Mouse (Mus musculus) midbrain, embryonic 13.5 days (tissue): ENCODE data around the gene Nin. TPM values are rescaled to one million over a fixed set of nuclear protein-coding genes. Genes with fewer than 3 reads are reported as not detected.

Experiments
- ATAC-seq: fragments of 200-750 bp; cut with Nextera tagmentation; 2 replicates; pipeline ENCODE4 v1.8.0; 2017; ENCODE audit warnings: mild to moderate bottlenecking, moderate TSS enrichment, moderate library complexity
- H3K27ac ChIP-seq: fragments of 300-500 bp; sonication (generic); 2 replicates; pipeline ENCODE4 v1.5.1; 2015; ENCODE audit warnings: inconsistent platforms, mild to moderate bottlenecking, moderate library complexity
- H3K27me3 ChIP-seq: fragments of 300-500 bp; sonication (generic); 2 replicates; pipeline ENCODE4 v1.6.1; 2015; ENCODE audit warnings: mild to moderate bottlenecking, inconsistent platforms
- H3K36me3 ChIP-seq: fragments of 300-500 bp; sonication (generic); 2 replicates; pipeline ENCODE4 v1.6.1; 2015; ENCODE audit warnings: mild to moderate bottlenecking, inconsistent platforms
- H3K4me1 ChIP-seq: fragments of 300-500 bp; sonication (generic); replicated peaks from 2 replicates; pipeline ENCODE4 v1.6.1; 2015; ENCODE audit warnings: inconsistent platforms
- H3K4me2 ChIP-seq: fragments of 300-500 bp; sonication (generic); replicated peaks from 2 replicates; pipeline ENCODE4 v1.6.1; 2015; ENCODE audit warnings: moderate library complexity, mild to moderate bottlenecking, inconsistent platforms
- H3K4me3 ChIP-seq: fragments of 300-500 bp; sonication (generic); replicated peaks from 2 replicates; pipeline ENCODE4 v1.5.1; 2015; ENCODE audit warnings: mild to moderate bottlenecking, inconsistent platforms
- H3K9ac ChIP-seq: fragments of 300-500 bp; sonication (generic); replicated peaks from 2 replicates; pipeline ENCODE4 v1.6.1; 2015; ENCODE audit warnings: mild to moderate bottlenecking, inconsistent platforms
- H3K9me3 ChIP-seq: fragments of 300-500 bp; sonication (generic); 2 replicates; pipeline ENCODE4 v1.6.1; 2016; ENCODE audit warnings: mild to moderate bottlenecking, inconsistent platforms
- WGBS: fragments of 180-500 bp; shearing (Covaris S2); methylation state at CpG from one replicate; pipeline ENCODE4 v1.1.7; 2015; 5-methylcytosine and 5-hydroxymethylcytosine counted together
- polyA plus RNA-seq: library from polyadenylated mRNA; unstranded; fragments of >200 nt; fragmentation: Nextera tagmentation; extraction: Ambion mirVana; gene quantifications from 2 replicates; pipeline ENCODE4 v1.2.1, GENCODE M21; 2015

The Nin gene
- polyA plus RNA-seq, 1 experiment from 2014 or later: 16.6 TPM

GRCm38 (mm10) chr12:69986786-69987497 lies 126.6 kb downstream of the Nin start, which contains the start of gene Sav1:
TSS of gene Sav1 (minus strand) at chr12:69987002.
- WGBS: under 1% methylated on average over 99 of the region's 102 CpGs
- peak within 1 kb of the TSS; percentile 93 for H3K9ac ChIP-seq
- H3K27me3 ChIP-seq: no peaks in the 10 kb centered on the region
- H3K4me3 ChIP-seq: peak within 1 kb of the TSS; percentile 94
- H3K36me3 ChIP-seq: peaks cover 24% of the 10 kb centered on the region
- no peaks in the 10 kb centered on the region for H3K9me3 ChIP-seq
- H3K27ac ChIP-seq: peak within 1 kb of the TSS; percentile 87
- peak; percentile 96 for ATAC-seq
- peaks cover 22% of the 10 kb centered on the region for H3K4me1 ChIP-seq
- H3K4me2 ChIP-seq: peak within 1 kb of the TSS; percentile 77

GRCm38 (mm10) chr12:69986241-69986762 lies 127.2 kb downstream of the Nin start:
- H3K27ac ChIP-seq: peak overlapping the region; percentile 87
- H3K4me2 ChIP-seq: peak overlapping the region; percentile 77
- WGBS: under 1% methylated on average over 34 of the region's 36 CpGs
- no peaks in the 10 kb centered on the region for H3K9me3 ChIP-seq
- ATAC-seq: peak; percentile 78
- H3K9ac ChIP-seq: peak overlapping the region; percentile 93
- H3K4me1 ChIP-seq: peaks cover 26% of the 10 kb centered on the region
- H3K27me3 ChIP-seq: no peaks in the 10 kb centered on the region
- peaks cover 25% of the 10 kb centered on the region for H3K36me3 ChIP-seq
- peak overlapping the region; percentile 94 for H3K4me3 ChIP-seq

- no peak for ATAC-seq
- 38% methylated on average over 4 of the region's 4 CpGs for WGBS
- no peaks in the 10 kb centered on the region for H3K27me3 ChIP-seq
- H3K4me2 ChIP-seq: peak overlapping the region; percentile 77
- peak overlapping the region; percentile 94 for H3K4me3 ChIP-seq
- H3K27ac ChIP-seq: no peak overlapping the region
- H3K36me3 ChIP-seq: peaks cover 31% of the 10 kb centered on the region
- H3K9me3 ChIP-seq: no peaks in the 10 kb centered on the region
- H3K9ac ChIP-seq: peak overlapping the region; percentile 93
- peaks cover 28% of the 10 kb centered on the region for H3K4me1 ChIP-seq
Observed at GRCm38 (mm10) chr12:69985546-69985945, 128.0 kb downstream of the Nin start.

- Histone ChIP-seq H3K27me3 (no peaks in the 10 kb centered on the region), H3K9me3 (no peaks in the 10 kb centered on the region), H3K36me3 (peaks cover 37% of the 10 kb centered on the region), H3K4me2 (no peak overlapping the region), H3K9ac (no peak overlapping the region), H3K4me1 (peaks cover 34% of the 10 kb centered on the region), H3K27ac (no peak overlapping the region), H3K4me3 (no peak overlapping the region)
- WGBS: 65% methylated on average over 5 of the region's 5 CpGs
- ATAC-seq: no peak
Observed at GRCm38 (mm10) chr12:69982874-69983273, 130.6 kb downstream of the Nin start.

GRCm38 (mm10) chr12:69977376-69977998 lies 136.0 kb downstream of the Nin start:
- Histone ChIP-seq H3K4me1 (peaks cover 20% of the 10 kb centered on the region), H3K9ac (no peak overlapping the region), H3K36me3 (peaks cover 19% of the 10 kb centered on the region), H3K4me3 (no peak overlapping the region), H3K4me2 (no peak overlapping the region), H3K9me3 (no peaks in the 10 kb centered on the region), H3K27ac (no peak overlapping the region), H3K27me3 (no peaks in the 10 kb centered on the region)
- ATAC-seq: no peak
- 79% methylated on average over 9 of the region's 9 CpGs for WGBS

- 91% methylated on average over 6 of the region's 6 CpGs for WGBS
- no peaks in the 10 kb centered on the region for H3K27me3 ChIP-seq
- no peak overlapping the region for H3K4me2 ChIP-seq
- ATAC-seq: no peak
- peaks cover 16% of the 10 kb centered on the region for H3K36me3 ChIP-seq
- H3K4me1 ChIP-seq: peaks cover 18% of the 10 kb centered on the region
- H3K27ac ChIP-seq: no peak overlapping the region
- H3K9me3 ChIP-seq: no peaks in the 10 kb centered on the region
- no peak overlapping the region for H3K9ac ChIP-seq
- no peak overlapping the region for H3K4me3 ChIP-seq
Observed at GRCm38 (mm10) chr12:69976688-69977087, 136.8 kb downstream of the Nin start.

GRCm38 (mm10) chr12:69973666-69974065 lies 139.9 kb downstream of the Nin start:
- Histone ChIP-seq H3K4me1 (peaks cover 13% of the 10 kb centered on the region), H3K36me3 (peaks cover 27% of the 10 kb centered on the region), H3K4me2 (no peak overlapping the region), H3K27me3 (no peaks in the 10 kb centered on the region), H3K9me3 (no peaks in the 10 kb centered on the region), H3K4me3 (no peak overlapping the region), H3K9ac (no peak overlapping the region), H3K27ac (no peak overlapping the region)
- ATAC-seq: no peak

- Histone ChIP-seq H3K4me2 (no peak overlapping the region), H3K9me3 (no peaks in the 10 kb centered on the region), H3K27ac (no peak overlapping the region), H3K4me3 (no peak overlapping the region), H3K27me3 (no peaks in the 10 kb centered on the region), H3K9ac (no peak overlapping the region), H3K4me1 (no peaks in the 10 kb centered on the region), H3K36me3 (peaks cover 67% of the 10 kb centered on the region)
- no peak for ATAC-seq
- 67% methylated on average over 5 of the region's 5 CpGs for WGBS
Observed at GRCm38 (mm10) chr12:69968154-69968553, 145.4 kb downstream of the Nin start.

- Histone ChIP-seq H3K4me1 (no peaks in the 10 kb centered on the region), H3K27ac (no peak overlapping the region), H3K27me3 (no peaks in the 10 kb centered on the region), H3K9ac (no peak overlapping the region), H3K9me3 (no peaks in the 10 kb centered on the region), H3K4me3 (no peak overlapping the region), H3K4me2 (no peak overlapping the region), H3K36me3 (peaks cover 76% of the 10 kb centered on the region)
- ATAC-seq: no peak
- 90% methylated on average over 6 of the region's 6 CpGs for WGBS
Observed at GRCm38 (mm10) chr12:69967112-69967511, 146.4 kb downstream of the Nin start.

GRCm38 (mm10) chr12:69966071-69966470 lies 147.4 kb downstream of the Nin start:
- H3K9me3 ChIP-seq: no peaks in the 10 kb centered on the region
- no peak overlapping the region for H3K4me2 ChIP-seq
- no peak overlapping the region for H3K4me3 ChIP-seq
- peaks cover 76% of the 10 kb centered on the region for H3K36me3 ChIP-seq
- H3K9ac ChIP-seq: no peak overlapping the region
- 94% methylated on average over 5 of the region's 5 CpGs for WGBS
- no peak overlapping the region for H3K27ac ChIP-seq
- H3K4me1 ChIP-seq: no peaks in the 10 kb centered on the region
- no peaks in the 10 kb centered on the region for H3K27me3 ChIP-seq
- no peak for ATAC-seq

- H3K36me3 ChIP-seq: peaks cover 76% of the 10 kb centered on the region
Observed at GRCm38 (mm10) chr12:69965644-69966043, 147.9 kb downstream of the Nin start.

GRCm38 (mm10) chr12:69963141-69963540 lies 150.4 kb downstream of the Nin start:
- 94% methylated on average over 6 of the region's 6 CpGs for WGBS
- Histone ChIP-seq H3K4me2 (no peak overlapping the region), H3K4me1 (no peaks in the 10 kb centered on the region), H3K9me3 (no peaks in the 10 kb centered on the region), H3K27ac (no peak overlapping the region), H3K9ac (no peak overlapping the region), H3K36me3 (peaks cover 78% of the 10 kb centered on the region), H3K4me3 (no peak overlapping the region), H3K27me3 (no peaks in the 10 kb centered on the region)
- ATAC-seq: no peak

More at GRCm38 (mm10) chr12:69965644-69966043, 147.9 kb downstream of the Nin start:
- Histone ChIP-seq H3K27me3 (no peaks in the 10 kb centered on the region), H3K4me1 (no peaks in the 10 kb centered on the region), H3K4me3 (no peak overlapping the region), H3K9me3 (no peaks in the 10 kb centered on the region), H3K9ac (no peak overlapping the region), H3K27ac (no peak overlapping the region), H3K4me2 (no peak overlapping the region)
- no peak for ATAC-seq
- WGBS: 91% methylated on average over 3 of the region's 3 CpGs
